Mouse (Mus musculus) naive thymus-derived CD4-positive, alpha-beta T cell, adult 2 months (primary cell): ENCODE data around the gene Zmat3.
A peak's percentile ranks its signal among the peaks of the same experiment; 100 is the strongest.

ENCODE experiments used
- DNase-seq: peaks from one replicate; pipeline ENCODE4 v3.0.0-alpha.2; 2011; ENCODE audit warnings: low read depth

The Zmat3 gene

DNA sequence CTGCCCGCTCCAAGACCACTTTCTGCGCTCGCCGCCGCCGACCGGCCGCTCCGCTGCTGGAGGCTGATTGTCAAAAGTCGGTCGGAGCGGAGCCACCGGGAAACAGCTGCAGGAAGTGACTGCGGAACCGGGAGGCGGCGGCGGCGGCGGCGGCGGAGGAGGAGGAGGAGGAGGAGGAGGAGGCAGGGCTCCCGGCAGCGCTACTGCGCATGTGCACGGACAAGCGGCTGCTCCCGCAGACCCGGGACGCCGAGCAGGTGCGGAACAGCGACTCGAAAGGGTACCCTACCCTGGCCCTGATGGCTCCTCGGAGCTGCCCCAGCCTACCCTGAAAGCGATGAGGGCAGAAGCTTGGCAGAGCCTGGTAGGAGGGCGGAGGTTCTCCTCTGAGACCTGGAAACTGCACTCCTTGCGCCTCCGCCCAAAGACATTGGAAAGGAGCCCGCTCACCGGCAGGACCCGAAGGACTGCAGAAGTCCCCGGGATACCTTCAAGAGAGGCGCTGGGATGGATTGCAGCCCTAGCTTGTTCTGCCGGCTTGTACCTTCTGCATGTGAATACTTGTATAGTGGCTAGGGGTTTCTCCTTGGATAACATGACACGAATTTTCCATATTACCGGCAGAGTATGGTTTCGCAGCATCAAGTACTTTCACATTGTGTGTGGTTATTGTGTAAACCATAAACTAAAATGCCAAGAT is at the start of gene Zmat3:
Zmat3 (minus strand) TSS at position 469 of the 700 bp plus-strand sequence.
- DNase-seq, result peak; percentile 87

DNA sequence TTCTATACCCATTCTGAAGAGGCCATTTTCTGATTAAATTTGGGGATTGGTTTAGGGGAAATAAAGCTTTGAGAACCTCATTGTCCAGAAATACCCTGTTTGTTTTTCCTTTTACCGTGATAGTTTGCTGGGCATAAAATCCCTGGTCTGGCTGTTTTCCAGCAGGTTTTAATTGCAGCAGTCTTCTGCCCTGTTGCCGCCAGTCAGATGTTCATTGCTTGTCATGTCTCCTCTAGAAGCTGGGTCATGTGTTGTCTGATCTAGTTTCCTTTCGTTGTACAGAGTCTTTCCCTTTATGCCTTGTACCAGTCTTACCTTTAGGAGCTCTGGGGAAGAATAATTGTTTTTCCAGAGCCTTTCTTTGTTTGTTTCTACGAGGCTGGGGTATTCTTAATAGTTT is 48.6 kb upstream of the Zmat3 start:
- no peak for DNase-seq

DNA sequence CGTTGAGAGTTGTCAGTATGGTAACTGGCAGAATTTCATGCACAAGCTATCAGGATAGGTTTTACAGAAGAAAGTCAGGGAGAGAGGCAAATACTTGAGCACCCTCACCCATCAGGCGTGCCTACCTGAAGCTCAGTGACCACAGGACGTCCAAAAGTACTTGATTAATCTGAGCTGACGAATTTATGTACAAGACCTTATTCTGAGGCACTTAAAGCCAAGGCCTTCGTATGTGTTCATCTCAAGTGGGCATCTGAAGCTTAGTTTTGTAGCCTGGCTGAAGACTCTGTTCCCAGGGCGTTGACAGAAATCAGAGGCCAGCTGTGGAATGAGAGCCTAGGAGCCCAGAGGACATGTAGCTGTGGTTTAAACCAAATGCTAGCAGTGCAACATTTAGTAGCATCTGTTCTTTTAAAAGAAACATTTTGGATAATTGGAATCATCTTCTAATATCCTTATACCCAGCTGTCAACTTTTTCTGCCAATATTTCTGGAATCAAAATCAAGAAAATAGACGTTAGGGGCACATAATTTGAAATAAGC is 46.8 kb upstream of the Zmat3 start:
- no peak for DNase-seq

DNA sequence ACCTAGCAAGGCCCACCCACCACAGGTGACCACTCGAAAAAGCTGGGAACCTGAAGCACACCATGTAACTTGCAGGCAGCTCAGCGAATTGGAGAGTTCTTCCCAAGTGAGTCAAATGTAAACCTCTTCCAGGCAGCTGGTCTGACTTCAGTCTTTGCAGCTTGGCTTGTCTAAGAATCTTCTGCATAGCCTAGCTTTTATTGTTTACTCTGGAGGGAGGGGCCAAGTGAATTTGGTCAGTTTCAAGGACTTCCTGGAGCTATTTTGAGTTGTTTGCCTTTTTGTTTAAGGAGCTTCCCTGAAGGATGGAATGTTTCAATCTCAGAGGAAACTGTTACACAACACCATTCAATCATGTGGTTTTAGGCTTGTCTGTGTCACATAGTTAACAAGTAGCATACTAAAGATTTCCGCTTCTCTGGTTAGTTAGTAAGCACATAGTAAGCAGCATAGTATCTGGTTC is 43.0 kb upstream of the Zmat3 start:
- no peak for DNase-seq

DNA sequence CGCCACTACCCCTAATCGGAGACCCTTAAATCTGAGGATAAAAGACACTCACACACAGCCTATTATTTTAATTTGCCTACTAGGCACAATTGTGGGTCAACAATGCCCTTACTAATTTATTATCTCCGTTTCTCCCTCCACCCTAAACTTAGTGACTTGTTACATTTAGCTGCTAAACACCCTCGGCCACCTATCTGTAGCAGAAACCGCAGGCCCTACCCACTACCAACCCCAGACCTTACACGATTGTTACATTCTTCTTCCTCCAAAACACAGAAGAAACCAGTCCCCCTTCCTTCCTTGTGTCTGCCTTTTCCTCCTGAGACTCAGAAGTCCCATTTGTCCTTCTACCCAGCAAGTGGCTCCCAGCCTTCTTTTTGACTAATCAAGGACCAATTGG is 41.0 kb upstream of the Zmat3 start:
- DNase-seq, result no peak

DNA sequence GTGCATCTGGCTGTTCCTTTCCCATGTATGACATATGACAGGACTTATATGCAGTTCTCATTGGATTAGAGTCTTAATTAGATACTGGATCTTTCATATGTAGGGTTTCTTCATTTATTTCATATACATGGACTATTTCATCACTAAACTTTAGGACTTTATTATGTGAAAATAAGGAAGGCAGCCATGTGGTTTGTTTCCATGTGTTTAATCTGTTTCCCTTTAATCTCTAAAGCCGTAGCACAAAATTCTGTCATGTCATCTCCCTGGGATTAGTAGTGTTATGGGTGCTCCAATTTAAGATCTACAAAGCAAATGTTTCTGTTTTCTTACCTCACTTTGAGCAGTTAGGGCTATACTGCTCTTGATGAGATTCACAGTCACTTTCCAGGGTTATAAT is 39.9 kb upstream of the Zmat3 start:
- no peak for DNase-seq

DNA sequence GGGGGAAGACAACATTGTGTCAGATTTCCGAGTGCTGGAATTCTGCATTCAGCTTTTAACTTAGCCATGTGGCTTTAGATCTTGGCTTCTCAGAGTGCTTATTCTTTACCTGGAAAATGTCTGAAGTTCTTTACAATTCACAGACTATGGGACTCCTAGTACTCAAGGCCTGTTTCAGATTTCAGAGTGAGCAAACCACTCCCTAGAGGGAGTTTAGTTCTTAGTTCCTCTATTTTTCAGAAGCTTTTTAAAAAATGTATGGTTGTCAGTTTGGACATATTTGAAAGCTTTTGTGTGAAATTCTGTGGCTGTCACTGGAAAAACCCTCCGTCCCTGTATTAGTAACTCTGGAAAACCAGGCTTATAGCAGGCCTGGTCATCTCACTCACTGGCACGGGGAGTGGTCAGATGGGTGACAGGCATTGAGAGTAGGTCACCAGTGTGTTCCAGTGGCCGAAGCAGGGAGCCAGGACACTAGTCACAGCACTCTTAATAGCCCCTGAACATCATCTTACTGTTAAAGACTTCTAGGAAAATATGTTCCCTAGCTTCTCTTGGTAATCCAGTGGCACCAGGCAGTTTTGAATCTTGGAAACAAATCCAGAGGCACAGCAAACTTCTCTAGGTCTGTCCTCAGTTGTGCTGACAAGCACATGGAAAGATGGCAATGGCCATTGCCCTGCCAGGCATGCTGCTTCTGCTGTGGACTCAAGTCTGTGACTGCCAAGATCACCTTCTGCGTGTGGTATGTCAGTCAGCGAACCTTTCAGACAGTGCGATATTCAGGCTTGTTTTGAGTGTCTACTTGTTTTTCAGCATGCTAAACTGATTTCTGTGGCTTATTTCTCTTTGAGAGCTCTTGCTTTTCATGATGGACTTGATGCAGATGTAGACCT is 37.4 kb upstream of the Zmat3 start:
- DNase-seq, result no peak

DNA sequence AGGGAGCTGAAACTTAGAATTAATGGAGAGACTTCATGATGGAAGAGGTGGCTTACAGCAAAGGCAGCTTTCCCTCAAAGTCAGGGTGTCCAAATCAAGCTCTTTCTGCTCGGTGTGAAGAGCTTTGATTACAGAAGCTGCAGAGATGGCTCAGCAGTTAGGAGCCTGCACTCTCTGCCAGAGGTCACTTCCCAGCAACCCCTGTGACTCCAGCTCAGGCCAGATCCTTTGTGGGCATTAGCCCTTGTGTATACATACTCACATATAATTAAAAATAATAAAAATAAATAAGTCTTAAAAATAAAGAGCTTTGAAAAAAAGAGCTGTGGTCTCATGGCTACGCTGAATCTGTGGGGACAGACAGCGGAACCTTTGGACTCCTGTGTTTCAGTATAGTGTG is 35.8 kb upstream of the Zmat3 start:
- DNase-seq, result no peak

DNA sequence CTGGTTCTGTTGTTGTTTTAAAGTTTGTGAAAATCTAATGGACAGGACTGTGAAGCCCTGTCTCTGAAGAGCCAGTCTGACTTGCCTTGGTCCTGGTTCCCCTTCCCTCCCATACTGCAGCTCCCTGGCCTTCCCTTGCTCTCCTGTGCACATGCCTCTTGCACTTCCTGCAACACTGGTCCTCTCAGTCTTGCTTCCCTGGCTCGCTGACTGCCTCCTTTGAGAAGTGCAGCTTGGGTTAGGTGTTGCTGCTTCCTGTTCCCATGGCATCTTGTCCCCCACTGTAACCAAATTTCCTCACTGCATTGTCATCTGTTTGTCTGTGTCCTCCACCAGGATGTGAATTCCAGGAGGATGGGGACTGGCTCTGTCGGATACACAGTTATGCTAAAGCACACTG is 34.1 kb upstream of the Zmat3 start:
- no peak for DNase-seq

DNA sequence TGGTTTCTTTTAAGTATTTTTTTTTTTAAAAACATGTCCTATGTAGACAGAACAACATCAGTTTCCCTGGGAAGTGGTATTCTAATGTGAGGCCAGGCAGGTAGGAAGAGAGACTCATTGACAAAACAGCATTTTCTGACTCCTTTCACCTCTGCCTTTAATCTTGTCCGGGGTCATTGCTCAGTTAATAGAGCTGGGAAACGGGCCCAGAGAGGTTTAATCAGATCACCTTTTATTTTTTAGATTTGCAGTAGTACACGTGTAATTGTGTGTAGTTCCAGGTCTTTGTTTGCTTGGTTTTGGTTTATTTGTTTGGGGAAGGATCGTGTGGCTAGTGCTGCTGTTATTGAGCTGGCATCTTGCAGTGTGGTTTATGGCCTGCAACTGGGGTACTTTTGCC is 33.6 kb upstream of the Zmat3 start:
- DNase-seq, result no peak

DNA sequence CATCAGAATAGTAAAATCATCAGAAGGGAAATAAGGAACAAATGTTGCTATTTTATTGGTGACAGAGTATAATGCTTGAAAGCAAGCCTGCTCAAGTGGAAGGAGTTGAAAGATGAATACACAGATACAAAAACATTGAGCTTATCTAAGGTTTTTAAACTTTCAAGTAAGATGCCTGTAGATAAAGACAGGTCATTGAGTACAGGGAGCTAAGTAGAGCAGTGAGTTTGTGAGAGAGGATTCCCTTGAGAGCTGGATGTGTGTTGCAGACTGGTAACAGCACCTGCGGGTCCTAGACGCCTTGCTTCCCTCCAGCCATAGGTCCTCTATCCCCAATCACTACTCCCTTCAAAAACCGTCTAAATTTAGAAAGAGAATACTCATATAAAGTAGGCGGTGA is 32.8 kb upstream of the Zmat3 start:
- peak; percentile 33 for DNase-seq

DNA sequence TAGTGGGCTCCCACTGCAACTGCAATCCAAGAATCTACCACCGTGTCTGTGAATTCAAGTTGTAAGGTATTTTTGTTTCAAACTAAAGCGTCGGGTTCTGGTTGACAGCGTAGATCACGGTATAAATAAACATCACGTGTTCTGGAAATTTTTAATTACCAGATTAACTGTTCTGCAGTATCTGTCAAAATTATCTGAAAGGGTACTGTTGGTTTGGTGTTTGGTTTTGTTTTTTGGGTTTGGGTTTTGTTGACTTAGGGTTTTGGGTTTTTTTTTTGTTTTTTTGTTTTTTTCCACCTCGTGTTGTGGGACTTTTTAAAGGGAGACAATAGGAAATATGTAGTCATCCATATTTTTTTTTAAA is 32.3 kb upstream of the Zmat3 start:
- DNase-seq, result no peak

DNA sequence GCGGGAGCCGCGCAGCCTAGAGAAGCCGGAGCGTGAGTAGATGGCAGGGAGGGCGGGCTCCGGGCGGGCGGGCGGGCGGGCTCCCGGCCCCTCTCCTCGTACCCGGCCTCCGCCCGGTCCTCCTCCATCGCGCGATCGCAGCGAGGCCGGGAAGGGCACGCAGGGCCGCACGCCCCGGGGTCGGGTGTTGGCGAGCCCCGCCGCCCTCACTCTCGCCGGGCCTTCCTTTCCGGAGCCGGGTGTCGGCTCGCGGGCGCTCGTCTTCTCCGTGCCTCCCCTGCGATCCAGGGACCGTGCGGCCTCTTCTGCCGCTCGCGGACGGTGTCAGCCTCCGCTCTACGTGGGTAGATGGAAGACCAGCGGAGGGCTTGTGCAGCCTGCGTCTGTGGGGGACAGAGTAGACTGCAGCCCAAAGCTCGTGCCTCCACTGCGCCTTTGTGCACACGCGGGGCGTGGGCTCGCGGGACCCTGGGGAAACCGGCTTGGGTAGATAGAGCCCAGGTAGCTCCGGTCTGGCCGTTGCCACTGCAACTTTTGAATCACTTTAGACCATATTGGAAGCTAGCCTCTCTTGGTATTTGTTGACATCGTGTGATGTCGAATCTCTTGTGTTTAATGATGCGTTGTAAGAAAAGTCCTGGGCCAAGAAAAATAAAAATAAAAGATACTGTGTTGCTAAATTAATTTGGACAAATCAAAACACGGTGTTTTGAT is 31.8 kb upstream of the Zmat3 start, which contains the start of gene Pik3ca:
Pik3ca (plus strand) TSS at position 211 of the 714 bp plus-strand sequence.
- peak; percentile 73 for DNase-seq

DNA sequence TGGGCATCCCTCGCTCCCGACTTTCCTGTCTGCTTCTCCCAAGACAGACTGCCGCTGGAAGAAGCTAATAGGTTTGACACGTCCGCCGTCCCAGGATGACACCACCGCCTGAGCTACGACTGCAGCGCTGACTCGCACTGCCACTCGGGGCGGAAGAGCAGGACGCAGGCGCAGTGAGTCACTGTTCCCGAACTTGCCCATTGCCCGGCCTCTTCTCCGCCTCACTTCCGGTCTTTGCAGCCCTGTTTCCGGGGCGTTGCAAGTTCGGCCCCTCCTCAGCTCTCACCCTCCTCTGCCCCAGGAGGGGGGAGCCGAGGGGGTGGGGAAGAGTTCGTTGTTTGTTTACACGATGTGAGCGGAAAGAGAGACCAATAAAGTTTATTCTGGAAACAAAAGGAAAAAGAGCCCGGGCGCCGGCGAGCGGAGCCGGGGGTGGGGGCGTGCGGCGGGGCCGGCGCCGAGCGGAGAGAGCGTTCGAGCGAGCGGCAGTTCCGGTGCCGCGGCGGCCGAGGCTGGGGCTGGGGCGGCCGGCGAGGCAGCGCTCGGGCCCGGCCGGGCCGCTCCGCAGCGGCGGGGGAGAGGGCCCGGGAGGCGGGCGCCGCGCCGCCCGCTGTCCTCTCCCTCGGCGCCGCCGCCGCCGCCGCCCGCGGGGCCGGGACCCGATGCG is 31.1 kb upstream of the Zmat3 start:
- DNase-seq, result peak; percentile 98

DNA sequence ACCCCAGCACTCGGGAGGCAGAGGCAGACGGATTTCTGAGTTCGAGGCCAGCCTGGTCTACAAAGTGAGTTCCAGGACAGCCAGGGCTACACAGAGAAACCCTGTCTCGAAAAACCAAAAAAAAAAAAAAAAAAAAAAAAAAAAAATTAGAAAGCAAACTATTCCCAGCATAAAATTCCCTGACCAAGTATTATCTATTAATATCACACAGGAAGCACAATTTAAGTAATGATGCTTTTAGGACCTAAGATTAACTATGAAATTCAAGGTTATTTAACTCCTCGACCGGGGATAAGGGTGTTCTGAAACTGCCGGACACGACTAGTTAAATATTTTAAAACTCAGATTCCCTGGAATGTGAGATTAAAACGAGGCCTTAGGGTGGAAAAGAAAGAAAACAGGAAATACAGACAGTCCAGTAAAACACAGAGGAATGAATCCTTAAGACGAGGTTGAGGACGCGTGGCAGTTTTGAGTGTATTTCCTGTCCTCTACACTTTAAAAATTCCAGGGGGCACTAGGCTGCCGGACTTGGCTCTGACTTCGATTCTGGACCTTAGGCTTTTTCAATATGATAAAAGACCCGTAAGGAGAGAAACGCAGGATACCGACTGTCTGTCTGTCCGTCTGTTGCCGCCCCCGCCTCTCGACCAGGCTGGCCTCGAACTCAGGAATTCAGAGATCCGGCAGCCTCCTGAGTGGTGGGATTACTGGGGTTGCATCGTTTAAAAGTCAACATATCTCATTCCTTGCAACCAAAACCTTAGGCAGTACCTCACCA is 30.1 kb upstream of the Zmat3 start:
- no peak for DNase-seq

DNA sequence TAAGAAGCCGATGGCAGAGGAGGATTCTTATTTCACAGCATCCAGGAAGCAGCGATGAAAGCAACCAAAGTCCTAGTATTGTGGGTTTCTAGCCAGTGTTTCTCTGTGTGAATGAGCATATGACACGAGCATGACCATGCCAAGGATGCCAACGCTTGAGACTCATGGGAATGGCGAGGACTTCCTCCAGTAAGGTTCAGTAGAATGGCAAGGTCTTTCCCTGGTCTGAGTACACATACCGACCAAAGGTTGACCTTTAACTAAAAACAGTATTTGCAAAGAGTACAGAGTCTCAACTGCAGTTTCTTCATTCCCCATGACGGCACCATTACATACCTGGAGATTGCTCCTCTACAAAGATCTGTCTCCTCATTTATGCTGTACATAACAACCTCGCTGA is 28.2 kb upstream of the Zmat3 start:
- no peak for DNase-seq

DNA sequence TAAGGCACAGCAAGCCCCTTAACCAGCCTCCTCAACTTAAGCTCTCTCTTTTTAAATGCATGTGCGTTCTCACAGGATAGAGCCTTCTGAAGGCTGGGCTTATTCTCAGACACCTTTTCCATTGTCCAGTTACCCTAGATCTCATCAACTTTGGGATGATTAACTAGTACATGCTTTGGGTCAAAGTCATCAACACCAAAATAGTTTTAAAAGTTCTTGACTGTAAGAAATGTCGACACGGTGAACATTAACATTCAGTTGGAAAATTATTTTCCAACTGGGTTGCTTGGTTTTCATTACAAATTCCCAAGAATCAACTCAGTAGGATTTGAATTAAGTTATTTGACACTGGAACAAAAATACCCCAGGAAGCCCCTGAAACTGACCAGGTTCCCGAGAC is 27.0 kb upstream of the Zmat3 start:
- DNase-seq, result no peak

DNA sequence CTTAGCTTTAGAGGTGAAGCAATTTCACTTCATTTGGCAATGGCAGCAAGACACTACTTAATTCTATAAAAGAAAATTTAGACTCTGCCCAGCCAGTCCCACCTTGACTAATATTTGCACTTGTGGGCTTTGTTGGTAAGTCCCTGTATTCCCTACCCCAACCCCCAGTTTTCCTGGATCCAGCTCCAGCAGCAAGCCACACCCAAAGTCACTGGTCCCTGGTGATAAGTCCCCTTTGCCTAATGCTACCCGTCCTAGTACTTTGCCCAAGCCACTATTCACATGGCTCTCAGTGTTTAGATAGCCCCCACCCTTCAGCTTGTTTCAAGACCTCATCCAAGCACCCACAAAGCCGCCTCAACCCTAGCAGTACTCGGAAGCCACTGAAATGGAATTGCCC is 15.7 kb upstream of the Zmat3 start:
- DNase-seq, result no peak

DNA sequence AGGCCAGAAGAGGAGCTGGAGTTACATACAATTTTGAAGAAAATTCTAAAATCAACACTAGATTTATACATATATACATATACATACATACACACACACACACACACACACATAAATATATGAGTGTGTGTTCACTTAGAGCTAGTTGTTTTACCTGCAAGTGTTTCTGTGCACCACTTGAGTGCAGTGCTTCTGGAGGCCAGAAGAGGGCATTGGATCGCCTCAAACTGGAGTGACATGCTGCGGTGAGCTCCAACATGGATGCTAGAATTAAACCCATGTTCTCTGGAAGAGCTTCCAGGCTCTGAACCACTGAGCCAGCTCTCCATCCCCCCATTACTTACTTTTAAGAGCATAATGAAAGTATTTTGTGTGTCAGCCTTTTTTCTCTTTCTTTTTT is 14.1 kb upstream of the Zmat3 start:
- peak; percentile 32 for DNase-seq

DNA sequence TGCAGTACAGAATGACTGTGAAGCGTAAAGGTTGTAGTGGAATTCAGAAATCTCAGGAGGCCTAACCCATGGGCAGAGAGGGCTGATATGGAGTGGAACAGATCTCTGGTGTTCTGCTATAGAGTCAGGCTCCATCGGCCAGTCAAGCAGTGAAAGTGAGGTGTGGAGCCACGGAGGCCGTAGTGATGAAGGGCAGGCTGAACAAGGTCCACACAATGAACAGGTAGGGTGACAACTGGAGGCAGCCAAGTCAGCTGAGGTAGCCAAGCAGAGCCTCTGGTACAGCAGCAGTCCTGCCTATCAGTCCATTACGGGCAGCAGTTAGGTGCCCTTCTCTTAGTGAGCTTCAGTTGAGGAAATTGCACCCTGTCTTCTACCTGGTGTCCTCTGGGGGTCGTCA is 7.4 kb upstream of the Zmat3 start:
- no peak for DNase-seq

DNA sequence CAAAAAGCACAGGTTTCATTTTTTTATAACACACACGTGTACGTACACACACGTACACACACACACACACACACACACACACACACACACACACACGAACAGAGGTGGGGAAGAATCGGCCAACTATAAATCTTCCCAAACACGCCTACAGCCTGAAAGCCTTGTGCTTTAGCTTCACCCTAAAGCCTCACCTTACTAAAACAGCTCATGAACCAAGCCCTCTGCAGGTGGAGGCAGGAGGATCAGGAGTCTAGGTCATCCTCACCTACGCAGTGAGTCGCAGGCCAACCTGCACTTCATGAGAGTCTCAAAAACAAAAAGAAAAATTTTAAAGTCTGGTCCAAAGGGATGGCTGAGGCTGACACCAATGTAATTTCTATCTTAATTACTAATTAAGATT is 6.7 kb upstream of the Zmat3 start:
- no peak for DNase-seq
